Mouse (Mus musculus): ENCODE measurements around the gene Cep112. TPM values are rescaled to one million over a fixed set of nuclear protein-coding genes. Genes with fewer than 3 reads are reported as not detected.

Cep112 gene
- total RNA-seq, 1 experiment from 2014 or later: 15.4 TPM

Other genes starting within 250 kb of the Cep112 start
- gene Apoh, start 81.8 kb upstream of the Cep112 start, total RNA-seq (2021): 25.6 TPM in 1 of 2 replicates, not detected in the other
- gene Prkca, start 81.3 kb upstream of the Cep112 start, total RNA-seq (2021): 6.7 and 7.8 TPM in 2 replicates